Mouse (Mus musculus) CH12.LX (cell line): ENCODE results near the gene Lmf2.

Experiments
- CTCF ChIP-seq, 2 experiments: IDR thresholded peaks in 1 of 2; conservative IDR thresholded peaks in 1 of 2; 2 replicates each; pipeline ENCODE4 v1.5.1; 2011 to 2012; ENCODE audit warnings: low read depth in 2 of 2, low read length in 2 of 2, improper control_type of control experiment in 1 of 2, inconsistent platforms in 1 of 2, mild to moderate bottlenecking in 1 of 2, moderate library complexity in 1 of 2
- MAFK ChIP-seq: IDR thresholded peaks from 2 replicates; pipeline ENCODE4 v1.6.1; 2011; ENCODE audit warnings: low read length, improper control_type of control experiment; ENCODE audit not compliant: insufficient replicate concordance
- MAX ChIP-seq: IDR thresholded peaks from 2 replicates; pipeline ENCODE4 v1.6.1; 2011; ENCODE audit warnings: low read length, improper control_type of control experiment
- POLR2A ChIP-seq: IDR thresholded peaks from 2 replicates; pipeline ENCODE4 v1.6.1; 2011; ENCODE audit warnings: low read depth, mild to moderate bottlenecking, improper control_type of control experiment, low read length

GRCm38 (mm10) chr15:89363051-89363450, 7.6 kb upstream of the Lmf2 start:
- TF ChIP-seq MAFK (no peak), POLR2A (no peak), MAX (no peak), CTCF (conservative IDR thresholded peaks at IDR 0.05 in 1 of 2, IDR thresholded peaks at IDR 0.05 in 1 of 2; ENCODE audit: low read depth in 2 of 2, low read length in 2 of 2) (no peak)
